Mouse (Mus musculus): ENCODE data around the gene 1700012A03Rik. TPM values are rescaled to one million over a fixed set of nuclear protein-coding genes. Genes with fewer than 3 reads are reported as not detected.

Gene 1700012A03Rik
- total RNA-seq, 4 experiments from 2014 or later = not detected

DNA sequence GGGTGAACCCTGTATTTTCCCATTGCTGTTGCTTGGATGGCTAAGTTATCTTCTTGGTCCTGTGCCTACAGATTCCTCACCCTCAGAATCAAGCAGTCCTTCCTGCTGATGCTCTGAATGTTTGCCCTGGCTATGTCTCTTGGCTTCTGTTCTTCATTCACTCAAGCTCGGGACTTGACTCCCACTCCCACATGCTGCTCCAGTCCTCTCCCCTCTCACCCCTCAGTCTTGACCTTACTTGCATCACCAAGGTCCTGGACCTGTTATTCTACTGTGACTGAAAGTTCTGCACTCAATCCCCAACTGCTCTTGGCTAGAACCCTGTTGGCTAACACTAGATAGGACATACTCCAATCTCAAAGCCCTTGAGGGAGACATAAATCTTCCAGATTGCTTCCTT lies 22.1 kb downstream of the 1700012A03Rik start:
- DNase-seq (ENCODE audit: low spot score) = peak; percentile 13

- DNase-seq (ENCODE audit: low spot score) = no peak
Measured at GRCm38 (mm10) chr6:32093312-32093711, 43.3 kb downstream of the 1700012A03Rik start.

DNA sequence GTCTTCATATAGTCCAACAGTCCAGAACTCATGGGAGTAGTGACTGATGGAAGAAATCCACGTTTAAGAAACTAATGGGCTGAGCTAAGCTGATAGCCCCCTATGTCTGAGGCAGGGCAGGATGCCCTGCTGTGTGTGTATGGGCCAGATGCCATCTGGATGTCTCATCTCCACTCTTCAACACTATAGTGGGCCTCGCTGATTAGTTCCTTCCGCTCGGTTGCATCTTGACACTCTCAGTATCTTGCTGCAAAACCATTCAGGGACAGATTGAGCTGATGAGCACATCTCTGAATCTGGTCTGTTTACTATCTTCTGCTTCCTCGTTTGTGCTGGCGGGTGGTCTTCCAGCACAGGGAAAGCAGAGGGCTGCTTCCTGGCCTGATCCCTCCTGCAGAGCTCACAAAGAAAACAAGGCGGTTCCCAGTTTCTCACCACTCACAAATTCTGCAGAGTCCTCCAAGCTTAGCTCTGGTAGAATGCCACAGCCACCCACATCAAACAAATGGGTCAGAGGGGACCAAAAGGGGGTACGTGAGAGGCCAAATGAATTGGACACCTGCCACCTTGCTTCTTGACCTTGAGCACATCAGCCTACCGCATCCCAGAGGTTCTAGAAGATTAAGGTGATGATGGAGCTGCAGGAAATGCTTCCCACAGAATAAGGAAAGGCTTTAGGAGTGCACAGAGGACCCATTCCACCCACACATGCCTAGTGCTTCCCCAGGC lies 55.7 kb downstream of the 1700012A03Rik start:
- no peak for DNase-seq (ENCODE audit: low spot score)

Data from heart, adult 8-10 months (tissue).